Mouse (Mus musculus) neural tube, embryonic 11.5 days (tissue): ENCODE measurements around the gene Jmy. TPM values are rescaled to one million over a fixed set of nuclear protein-coding genes. Genes with fewer than 3 reads are reported as not detected.

Experiments used
- ATAC-seq: fragments of 200-750 bp; cut with Nextera tagmentation; 2 replicates; pipeline ENCODE4 v1.8.0; 2017; ENCODE audit warnings: moderate number of reproducible peaks, mild to moderate bottlenecking, moderate TSS enrichment, moderate library complexity; ENCODE audit not compliant: insufficient read depth, low FRiP score, low TSS enrichment
- DNase-seq: peaks from one replicate; pipeline ENCODE4 v3.0.0-alpha.2; 2015; ENCODE audit warnings: low spot score
- H3K27ac ChIP-seq: fragments of 300-500 bp; sonication (generic); 2 replicates; pipeline ENCODE4 v1.5.1; 2014; ENCODE audit warnings: low read depth, mild to moderate bottlenecking, low read length
- H3K27me3 ChIP-seq: fragments of 300-500 bp; sonication (generic); 2 replicates; pipeline ENCODE4 v1.6.1; 2014; ENCODE audit warnings: mild to moderate bottlenecking, low read length, mixed read lengths; ENCODE audit not compliant: control insufficient read depth, insufficient read depth
- H3K36me3 ChIP-seq: fragments of 300-500 bp; sonication (generic); 2 replicates; pipeline ENCODE4 v1.6.1; 2014; ENCODE audit warnings: mild to moderate bottlenecking, low read length, moderate library complexity, mixed read lengths; ENCODE audit not compliant: control insufficient read depth, insufficient read depth
- H3K4me1 ChIP-seq: fragments of 300-500 bp; sonication (generic); 2 replicates; pipeline ENCODE4 v1.6.1; 2014; ENCODE audit warnings: low read length, mixed read lengths; ENCODE audit not compliant: control insufficient read depth, insufficient read depth
- H3K4me2 ChIP-seq: fragments of 300-500 bp; sonication (generic); 2 replicates; pipeline ENCODE4 v1.6.1; 2014; ENCODE audit warnings: low read depth, mild to moderate bottlenecking, moderate library complexity
- H3K4me3 ChIP-seq: fragments of 300-500 bp; sonication (generic); 2 replicates; pipeline ENCODE4 v1.5.1; 2014; ENCODE audit warnings: low read depth, low read length
- H3K9ac ChIP-seq: fragments of 300-500 bp; sonication (generic); 2 replicates; pipeline ENCODE4 v1.6.1; 2014; ENCODE audit warnings: mild to moderate bottlenecking, low read length
- H3K9me3 ChIP-seq: fragments of 300-500 bp; sonication (generic); 2 replicates; pipeline ENCODE4 v1.6.1; 2016; ENCODE audit warnings: low read length; ENCODE audit not compliant: control insufficient read depth
- WGBS: fragments of 180-500 bp; shearing (Covaris S2); extraction: QIAGEN DNeasy Blood & Tissue Kit; methylation state at CpG from one replicate; pipeline ENCODE4 v1.1.7; 2014; 5-methylcytosine and 5-hydroxymethylcytosine counted together
- polyA plus RNA-seq: library from polyadenylated mRNA; unstranded; fragments of >200 nt; fragmentation: Nextera tagmentation; extraction: Ambion mirVana; gene quantifications from 2 replicates; pipeline ENCODE4 v1.2.1, GENCODE M21; 2014

Gene Jmy
- polyA plus RNA-seq, 1 experiment from 2014 or later: 3.6 TPM

DNA sequence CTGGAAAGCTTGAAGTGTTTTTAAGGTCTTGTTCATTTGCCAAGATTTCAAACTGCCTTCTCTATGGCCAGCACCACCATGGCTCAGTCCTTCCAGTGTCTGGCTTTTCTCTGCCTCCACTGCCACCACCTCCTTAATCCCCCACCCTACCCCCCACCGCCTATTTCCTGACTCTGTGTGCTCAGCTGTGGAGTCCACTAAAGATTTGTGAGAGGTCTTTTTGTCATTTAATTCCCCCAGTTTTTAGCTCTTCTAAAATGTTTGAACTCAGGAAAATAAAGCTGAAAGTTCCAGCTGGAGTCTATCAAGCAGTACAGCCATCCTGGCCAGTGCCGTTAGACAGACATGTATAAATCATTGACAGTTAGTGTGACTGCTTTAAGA is 110.4 kb downstream of the Jmy start:
- H3K9me3 ChIP-seq: no peaks in the 10 kb centered on the region
- H3K4me2 ChIP-seq: no peak overlapping the region
- ATAC-seq (no peak), DNase-seq (no peak)
- no peaks in the 10 kb centered on the region for H3K27me3 ChIP-seq
- no peak overlapping the region for H3K27ac ChIP-seq
- H3K9ac ChIP-seq: no peak overlapping the region
- 48% methylated on average over 2 of the region's 2 CpGs for WGBS
- H3K36me3 ChIP-seq: no peaks in the 10 kb centered on the region
- no peak overlapping the region for H3K4me3 ChIP-seq
- H3K4me1 ChIP-seq: no peaks in the 10 kb centered on the region

DNA sequence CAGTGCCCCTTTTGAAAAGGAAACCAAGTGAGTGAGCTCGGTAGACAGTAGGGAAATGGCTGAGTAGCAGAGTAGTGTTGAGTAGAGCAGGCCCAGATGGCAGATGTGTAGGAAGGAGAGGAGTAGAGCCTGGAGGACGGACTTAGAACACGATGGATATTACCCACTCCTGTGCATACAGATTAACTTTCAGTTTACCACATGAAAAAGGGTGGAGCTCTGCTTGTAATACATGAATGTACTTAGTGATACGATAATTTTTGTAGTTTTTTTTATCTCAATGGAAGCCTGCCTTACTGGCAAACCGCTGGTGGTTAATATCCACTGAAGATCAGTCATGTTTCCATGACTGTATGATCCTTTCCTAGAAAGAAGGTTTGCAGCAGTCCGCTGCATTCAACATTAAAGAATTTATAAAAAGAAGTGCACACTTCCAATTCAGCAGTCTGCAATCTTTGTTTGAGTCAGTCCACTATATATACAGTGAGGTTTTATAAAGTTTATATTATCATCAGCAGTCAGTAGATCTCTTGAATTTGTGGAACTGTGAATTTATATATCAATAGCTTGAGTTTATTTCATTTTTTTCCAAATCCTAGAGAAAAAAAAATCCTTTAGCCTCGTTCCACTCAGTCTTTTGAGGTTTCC is 110.9 kb downstream of the Jmy start:
- no peak for ATAC-seq

GRCm38 (mm10) chr13:93387440-93387839 is 112.2 kb downstream of the Jmy start:
- 89% methylated on average over 5 of the region's 5 CpGs for WGBS
- no peak overlapping the region for H3K9ac ChIP-seq
- no peak overlapping the region for H3K4me2 ChIP-seq
- H3K27me3 ChIP-seq: no peaks in the 10 kb centered on the region
- ATAC-seq: no peak
- no peak overlapping the region for H3K4me3 ChIP-seq
- DNase-seq: no peak
- no peaks in the 10 kb centered on the region for H3K36me3 ChIP-seq
- no peaks in the 10 kb centered on the region for H3K9me3 ChIP-seq
- no peak overlapping the region for H3K27ac ChIP-seq
- H3K4me1 ChIP-seq: no peaks in the 10 kb centered on the region

More for the DNA sequence above, 110.9 kb downstream of the Jmy start:
- no peaks in the 10 kb centered on the region for H3K4me1 ChIP-seq
- no peak overlapping the region for H3K9ac ChIP-seq
- H3K4me2 ChIP-seq: no peak overlapping the region
- no peak for DNase-seq
- no peak overlapping the region for H3K27ac ChIP-seq
- H3K9me3 ChIP-seq: no peaks in the 10 kb centered on the region
- no peaks in the 10 kb centered on the region for H3K36me3 ChIP-seq
- H3K27me3 ChIP-seq: no peaks in the 10 kb centered on the region
- H3K4me3 ChIP-seq: no peak overlapping the region
- WGBS: 83% methylated on average over 7 of the region's 7 CpGs

DNA sequence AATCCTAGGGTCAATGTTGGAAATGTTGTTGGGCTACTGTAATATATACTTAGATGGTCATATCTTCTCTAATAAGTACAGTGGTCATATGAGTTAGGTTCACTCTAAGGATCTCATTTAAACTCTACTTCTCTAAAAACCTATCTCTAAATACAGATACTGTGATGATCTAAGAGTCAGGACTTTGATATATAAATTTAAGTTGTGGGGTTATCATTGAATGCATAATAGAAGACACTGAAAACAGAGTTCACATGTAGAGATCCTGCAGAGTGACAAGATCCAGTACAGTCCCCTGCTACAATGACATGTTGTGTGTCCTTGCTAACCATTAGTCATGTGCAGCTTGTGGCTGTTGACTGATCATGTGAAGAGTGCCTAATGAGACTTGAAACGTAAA is 114.5 kb downstream of the Jmy start:
- DNase-seq (no peak), ATAC-seq (no peak)
- Histone ChIP-seq H3K4me2 (no peak overlapping the region), H3K9ac (no peak overlapping the region), H3K27me3 (no peaks in the 10 kb centered on the region), H3K4me1 (no peaks in the 10 kb centered on the region), H3K9me3 (no peaks in the 10 kb centered on the region), H3K4me3 (no peak overlapping the region), H3K27ac (no peak overlapping the region), H3K36me3 (no peaks in the 10 kb centered on the region)
- WGBS: 83% methylated on average over 1 of the region's 1 CpGs

DNA sequence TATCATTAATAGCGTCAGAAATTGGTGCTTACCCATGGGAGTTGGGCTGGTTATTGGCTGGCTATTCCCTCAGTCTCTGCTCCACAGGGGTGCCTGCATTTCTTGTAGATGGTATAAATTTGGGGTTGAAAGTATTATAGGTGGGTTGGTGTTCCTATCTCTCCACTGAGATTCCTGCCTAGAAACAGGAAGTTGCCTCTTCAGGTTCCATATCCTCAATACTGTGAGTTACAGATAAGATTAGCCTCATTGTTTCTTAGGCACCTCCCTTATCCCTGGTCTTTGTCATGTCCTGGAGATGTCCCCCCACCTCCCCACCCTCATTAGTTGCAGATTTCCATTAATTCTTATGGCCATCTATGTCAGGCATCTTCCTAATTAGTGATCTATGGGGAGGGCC is 115.1 kb downstream of the Jmy start:
- ATAC-seq: no peak
- no peaks in the 10 kb centered on the region for H3K4me1 ChIP-seq
- no peak overlapping the region for H3K9ac ChIP-seq
- DNase-seq: no peak
- no peak overlapping the region for H3K27ac ChIP-seq
- WGBS: 85% methylated on average over 1 of the region's 1 CpGs
- no peaks in the 10 kb centered on the region for H3K9me3 ChIP-seq
- H3K4me3 ChIP-seq: no peak overlapping the region
- H3K36me3 ChIP-seq: no peaks in the 10 kb centered on the region
- H3K4me2 ChIP-seq: no peak overlapping the region
- H3K27me3 ChIP-seq: no peaks in the 10 kb centered on the region

DNA sequence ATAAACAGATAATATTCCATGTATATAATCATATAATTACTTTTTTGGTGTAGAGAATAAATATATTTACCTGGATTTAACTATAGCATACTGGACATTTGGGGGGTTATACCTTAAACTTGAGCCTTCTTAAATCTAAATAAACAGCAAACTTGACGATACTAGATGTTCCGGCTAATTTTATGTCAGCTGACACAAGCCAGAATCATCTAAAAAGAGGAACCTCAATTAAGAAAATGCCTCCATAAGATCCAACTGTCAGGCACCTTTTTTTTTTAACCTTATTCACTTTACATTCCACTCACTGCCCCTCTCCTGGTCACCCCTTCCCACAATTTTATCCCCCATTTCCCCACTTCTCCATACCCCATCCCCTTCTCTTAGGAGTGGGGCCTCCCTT is 116.0 kb downstream of the Jmy start:
- Histone ChIP-seq H3K4me2 (no peak overlapping the region), H3K27ac (no peak overlapping the region), H3K27me3 (no peaks in the 10 kb centered on the region), H3K36me3 (no peaks in the 10 kb centered on the region), H3K4me3 (no peak overlapping the region), H3K9ac (no peak overlapping the region), H3K4me1 (no peaks in the 10 kb centered on the region), H3K9me3 (no peaks in the 10 kb centered on the region)
- WGBS: 100% methylated on average over 2 of the region's 2 CpGs
- no peak for ATAC-seq
- DNase-seq: no peak

DNA sequence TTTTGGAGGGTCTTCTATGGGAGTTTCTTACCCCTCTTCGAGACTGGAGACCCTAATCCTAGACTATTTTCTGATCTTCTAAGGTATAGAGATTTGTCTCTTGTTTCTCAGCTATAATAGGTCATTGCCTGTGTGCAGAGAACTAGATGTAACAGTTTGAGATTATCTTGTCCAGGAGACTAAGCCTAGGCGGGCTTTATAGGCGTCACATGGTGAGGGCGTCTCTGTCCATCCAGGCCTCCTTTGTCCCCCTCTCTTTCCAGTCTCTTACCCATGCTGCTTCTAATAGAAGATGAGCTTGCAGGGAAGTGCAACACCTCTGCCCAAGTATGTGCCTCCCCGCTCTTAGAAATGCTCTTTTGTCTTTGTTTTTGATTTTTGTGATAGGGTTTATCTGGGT is 116.5 kb downstream of the Jmy start:
- Histone ChIP-seq H3K4me1 (no peaks in the 10 kb centered on the region), H3K27ac (no peak overlapping the region), H3K9me3 (no peaks in the 10 kb centered on the region), H3K4me2 (no peak overlapping the region), H3K4me3 (no peak overlapping the region), H3K36me3 (no peaks in the 10 kb centered on the region), H3K9ac (no peak overlapping the region), H3K27me3 (no peaks in the 10 kb centered on the region)
- DNase-seq (no peak), ATAC-seq (no peak)
- 93% methylated on average over 5 of the region's 5 CpGs for WGBS

- no peaks in the 10 kb centered on the region for H3K4me1 ChIP-seq
- DNase-seq: no peak
- ATAC-seq: no peak
- no peak overlapping the region for H3K27ac ChIP-seq
- no peaks in the 10 kb centered on the region for H3K9me3 ChIP-seq
- H3K4me2 ChIP-seq: no peak overlapping the region
- H3K4me3 ChIP-seq: no peak overlapping the region
- WGBS: 88% methylated on average over 1 of the region's 1 CpGs
- no peaks in the 10 kb centered on the region for H3K27me3 ChIP-seq
- H3K9ac ChIP-seq: no peak overlapping the region
- no peaks in the 10 kb centered on the region for H3K36me3 ChIP-seq
These were observed 118.3 kb downstream of the Jmy start for GRCm38 (mm10) chr13:93381301-93381700.

DNA sequence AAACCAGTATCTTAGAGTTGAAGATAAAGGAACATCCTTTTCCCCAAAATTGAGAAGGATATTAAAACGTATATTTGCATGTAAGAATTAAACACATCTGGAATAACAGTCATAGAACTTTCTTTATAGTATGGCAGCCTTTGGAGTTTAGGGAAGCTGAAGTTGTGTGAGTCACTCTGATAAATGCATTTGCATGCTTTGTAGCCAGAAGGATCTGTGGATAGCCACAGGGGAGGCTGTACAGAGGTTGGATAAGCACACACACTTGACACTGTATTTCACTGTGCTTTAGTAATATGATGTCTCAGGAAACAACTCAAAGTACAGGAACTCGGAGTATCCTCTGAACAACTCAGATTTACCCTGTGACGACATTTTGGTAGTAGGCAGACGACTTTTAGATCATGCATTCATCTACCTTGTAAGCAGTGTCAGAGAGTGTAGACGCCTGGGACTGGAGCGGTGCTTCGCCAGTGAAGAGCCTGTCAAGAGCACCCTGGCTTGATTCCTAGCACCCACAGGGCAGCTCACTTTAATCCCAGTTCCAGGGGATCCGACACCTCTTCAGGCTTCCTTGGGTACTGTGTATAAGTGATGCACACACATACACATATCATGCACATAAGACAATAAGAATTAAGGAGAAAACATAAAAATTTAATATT is 119.1 kb downstream of the Jmy start:
- Histone ChIP-seq H3K27me3 (no peaks in the 10 kb centered on the region), H3K4me1 (no peaks in the 10 kb centered on the region), H3K36me3 (no peaks in the 10 kb centered on the region), H3K9ac (no peak overlapping the region), H3K9me3 (no peaks in the 10 kb centered on the region), H3K4me3 (no peak overlapping the region), H3K27ac (no peak overlapping the region), H3K4me2 (no peak overlapping the region)
- DNase-seq (no peak), ATAC-seq (no peak)
- 90% methylated on average over 8 of the region's 8 CpGs for WGBS
